Mouse (Mus musculus): Measurements from ENCODE around the gene Rara.

DNA sequence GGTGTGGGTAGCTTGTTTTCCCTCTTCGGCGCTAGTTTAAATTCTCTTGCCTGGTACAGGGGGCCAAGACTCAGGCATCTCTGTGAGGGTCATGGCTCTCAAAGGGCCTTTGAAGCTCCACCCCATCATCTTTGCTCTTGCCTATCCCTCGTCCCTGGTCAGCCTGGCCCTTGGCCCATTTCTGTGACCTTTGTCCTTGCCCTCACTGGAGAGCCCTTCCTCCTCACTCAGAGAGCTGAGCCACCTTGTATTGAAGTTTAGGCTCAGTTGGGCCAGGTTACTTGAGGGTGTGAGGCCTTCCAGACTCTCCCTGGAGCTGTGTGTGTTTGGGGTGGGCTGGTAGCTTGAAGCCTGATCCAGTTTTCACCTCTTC, 18.0 kb downstream of the Rara start:
- TF ChIP-seq USF1 (IDR thresholded peaks at IDR 0.05; ENCODE audit: low read depth), result no peak
- no peak for TF ChIP-seq MYOG (IDR thresholded peaks at IDR 0.05; ENCODE audit: control insufficient read depth, extremely low read depth, insufficient read length)
- no peak for TF ChIP-seq CTCF (IDR thresholded peaks at IDR 0.05; ENCODE audit: control insufficient read depth, insufficient read depth, insufficient read length)
- TF ChIP-seq MAX (IDR thresholded peaks at IDR 0.05), result no peak
- TF ChIP-seq CEBPB (IDR thresholded peaks at IDR 0.05; ENCODE audit: low read depth), result no peak

Data from C2C12 (cell line).